Mouse (Mus musculus) heart, embryonic 14.5 days (tissue): ENCODE measurements at regions not wholly inside any gene's neighbourhood (a gene's known extent, or its start where the extent isn't known, plus 50 kb on each side); places are given as distances from the start of the nearest gene placed in this dataset.

Source experiments
- ATAC-seq: fragments of 200-750 bp; cut with Nextera tagmentation; 2 replicates; pipeline ENCODE4 v1.8.0; 2017; ENCODE audit warnings: low read depth, moderate TSS enrichment; ENCODE audit not compliant: insufficient number of reproducible peaks, insufficient read depth, low FRiP score
- H3K27ac ChIP-seq, 2 experiments: fragments of 200-500 bp in 1 of 2; fragments of 300-500 bp in 1 of 2; sonication (generic) in 1 of 2; replicated peaks in 1 of 2; 2 replicates each; pipeline ENCODE4 v1.5.1; 2012 to 2014; ENCODE audit warnings: low read depth in 2 of 2, low read length in 2 of 2, control low read depth in 1 of 2, mild to moderate bottlenecking in 1 of 2, mixed read lengths in 1 of 2; ENCODE audit not compliant: control insufficient read depth in 1 of 2, insufficient read depth in 1 of 2
- H3K27me3 ChIP-seq: fragments of 300-500 bp; sonication (generic); 2 replicates; pipeline ENCODE4 v1.6.1; 2014; ENCODE audit warnings: mild to moderate bottlenecking, low read length, control low read depth; ENCODE audit not compliant: control insufficient read depth, insufficient read depth
- H3K36me3 ChIP-seq: fragments of 300-500 bp; sonication (generic); 2 replicates; pipeline ENCODE4 v1.6.1; 2014; ENCODE audit warnings: mild to moderate bottlenecking, control low read depth, low read length, mixed read lengths; ENCODE audit not compliant: control insufficient read depth, insufficient read depth
- H3K4me1 ChIP-seq, 2 experiments: fragments of 200-500 bp in 1 of 2; fragments of 300-500 bp in 1 of 2; sonication (generic) in 1 of 2; 2 replicates each; pipeline ENCODE4 v1.6.1; 2012 to 2014; ENCODE audit warnings: low read length in 2 of 2, control low read depth in 1 of 2, mixed read lengths in 1 of 2; ENCODE audit not compliant: control insufficient read depth in 2 of 2, insufficient read depth in 2 of 2
- H3K4me2 ChIP-seq: fragments of 300-500 bp; sonication (generic); 2 replicates; pipeline ENCODE4 v1.6.1; 2014; ENCODE audit warnings: mild to moderate bottlenecking, low read length
- H3K4me3 ChIP-seq, 2 experiments: fragments of 200-500 bp in 1 of 2; fragments of 300-500 bp in 1 of 2; sonication (generic) in 1 of 2; 2 replicates each; pipeline ENCODE4 v1.5.1; 2012 to 2014; ENCODE audit warnings: low read length in 2 of 2, mild to moderate bottlenecking in 2 of 2, control low read depth in 1 of 2, low read depth in 1 of 2, moderate library complexity in 1 of 2; ENCODE audit not compliant: control insufficient read depth in 1 of 2, insufficient read depth in 1 of 2
- H3K9ac ChIP-seq: fragments of 300-500 bp; sonication (generic); 2 replicates; pipeline ENCODE4 v1.6.1; 2014; ENCODE audit warnings: mild to moderate bottlenecking, low read length
- H3K9me3 ChIP-seq: fragments of 300-500 bp; sonication (generic); 2 replicates; pipeline ENCODE4 v1.6.1; 2016; ENCODE audit warnings: low read length, control low read depth; ENCODE audit not compliant: control insufficient read depth
- WGBS: fragments of 180-500 bp; shearing (Covaris S2); extraction: QIAGEN DNeasy Blood & Tissue Kit; methylation state at CpG from one replicate; pipeline ENCODE4 v1.1.7; 2014; 5-methylcytosine and 5-hydroxymethylcytosine counted together

- H3K4me3 ChIP-seq: no peak overlapping the region
- H3K27ac ChIP-seq: no peak overlapping the region
- 85% methylated on average over 15 of the region's 15 CpGs for WGBS
- H3K9ac ChIP-seq: no peak overlapping the region
- no peaks in the 10 kb centered on the region for H3K36me3 ChIP-seq
- H3K9me3 ChIP-seq: no peaks in the 10 kb centered on the region
- H3K4me1 ChIP-seq: peaks cover 14 to 16% of the 10 kb centered on the region in 2 experiments
- ATAC-seq: no peak
- H3K27me3 ChIP-seq: no peaks in the 10 kb centered on the region
- no peak overlapping the region for H3K4me2 ChIP-seq
Observed at GRCm38 (mm10) chr1:177620501-177621099, 109.0 kb upstream of the 1700016C15Rik start.

- 88% methylated on average over 17 of the region's 17 CpGs for WGBS
- no peak overlapping the region for H3K9ac ChIP-seq
- peaks cover 11 to 14% of the 10 kb centered on the region in 2 experiments for H3K4me1 ChIP-seq
- no peaks in the 10 kb centered on the region for H3K36me3 ChIP-seq
- no peak overlapping the region for H3K4me2 ChIP-seq
- no peaks in the 10 kb centered on the region for H3K27me3 ChIP-seq
- H3K4me3 ChIP-seq: no peak overlapping the region
- no peak for ATAC-seq
- H3K9me3 ChIP-seq: no peaks in the 10 kb centered on the region
- no peak overlapping the region for H3K27ac ChIP-seq
Observed at GRCm38 (mm10) chr1:177621854-177622590, 107.6 kb upstream of the 1700016C15Rik start.

- Histone ChIP-seq H3K27ac (peak overlapping the region; percentile 60 to 73), H3K9ac (no peak overlapping the region), H3K27me3 (no peaks in the 10 kb centered on the region), H3K4me1 (peaks cover 11 to 14% of the 10 kb centered on the region in 2 experiments), H3K4me2 (no peak overlapping the region), H3K4me3 (no peak overlapping the region), H3K36me3 (no peaks in the 10 kb centered on the region), H3K9me3 (no peaks in the 10 kb centered on the region)
- 5% methylated on average over 6 of the region's 6 CpGs for WGBS
- peak; percentile 69 for ATAC-seq
Observed at GRCm38 (mm10) chr1:177623304-177623726, 106.3 kb upstream of the 1700016C15Rik start.

GRCm38 (mm10) chr1:177623735-177624134 is 105.9 kb upstream of the 1700016C15Rik start:
- WGBS: 57% methylated on average over 6 of the region's 6 CpGs

GRCm38 (mm10) chr1:177627814-177628213 is 101.8 kb upstream of the 1700016C15Rik start:
- Histone ChIP-seq H3K36me3 (no peaks in the 10 kb centered on the region), H3K9ac (no peak overlapping the region), H3K4me2 (no peak overlapping the region), H3K9me3 (no peaks in the 10 kb centered on the region), H3K4me1 (peaks cover 11% of the 10 kb centered on the region in 2 experiments), H3K27me3 (0 out of 2 replicates have a peak, but pooled peaks cover 3% of the 10 kb centered on the region), H3K27ac (no peak overlapping the region), H3K4me3 (no peak overlapping the region)
- no peak for ATAC-seq
- WGBS: 91% methylated on average over 4 of the region's 4 CpGs

More at GRCm38 (mm10) chr1:177623735-177624134, 105.9 kb upstream of the 1700016C15Rik start:
- no peak overlapping the region for H3K4me2 ChIP-seq
- no peaks in the 10 kb centered on the region for H3K36me3 ChIP-seq
- ATAC-seq: no peak
- H3K27me3 ChIP-seq: no peaks in the 10 kb centered on the region
- no peaks in the 10 kb centered on the region for H3K9me3 ChIP-seq
- H3K4me3 ChIP-seq: no peak overlapping the region
- no peak overlapping the region for H3K9ac ChIP-seq
- H3K27ac ChIP-seq: peak overlapping the region; percentile 60 to 73; a peak in 3 of 4 replicates
- peaks cover 11 to 14% of the 10 kb centered on the region in 2 experiments for H3K4me1 ChIP-seq

GRCm38 (mm10) chr1:177633966-177634602 is 95.5 kb upstream of the 1700016C15Rik start:
- H3K27ac ChIP-seq: no peak overlapping the region

GRCm38 (mm10) chr1:177637061-177637460 is 92.6 kb upstream of the 1700016C15Rik start:
- Histone ChIP-seq H3K36me3 (no peaks in the 10 kb centered on the region), H3K4me1 (peaks cover 0 to 6% of the 10 kb centered on the region in 2 experiments; a peak in 2 of 4 replicates), H3K4me3 (no peak overlapping the region), H3K27ac (no peak overlapping the region), H3K4me2 (no peak overlapping the region), H3K9ac (no peak overlapping the region), H3K9me3 (no peaks in the 10 kb centered on the region), H3K27me3 (no peaks in the 10 kb centered on the region)
- ATAC-seq: no peak
- 79% methylated on average over 9 of the region's 9 CpGs for WGBS

More at GRCm38 (mm10) chr1:177633966-177634602, 95.5 kb upstream of the 1700016C15Rik start:
- Histone ChIP-seq H3K9me3 (no peaks in the 10 kb centered on the region), H3K4me2 (no peak overlapping the region), H3K36me3 (no peaks in the 10 kb centered on the region), H3K4me3 (no peak overlapping the region), H3K9ac (no peak overlapping the region), H3K27me3 (0 out of 2 replicates have a peak, but pooled peaks cover 3% of the 10 kb centered on the region), H3K4me1 (peaks cover 0 to 6% of the 10 kb centered on the region in 2 experiments; a peak in 2 of 4 replicates)
- ATAC-seq: no peak
- WGBS: 77% methylated on average over 9 of the region's 9 CpGs
